Mouse (Mus musculus): ENCODE results near the gene Stt3b. TPM values are rescaled to one million over a fixed set of nuclear protein-coding genes. Genes with fewer than 3 reads are reported as not detected.
A peak's percentile ranks its signal among the peaks of the same experiment; 100 is the strongest.

Stt3b gene
- polyA plus RNA-seq, 1 experiment from 2014 or later: 51.5 TPM

GRCm38 (mm10) chr9:115249145-115249544, 61.1 kb downstream of the Stt3b start:
- H3K4me2 ChIP-seq (replicated peaks; ENCODE audit: low read depth): no peak overlapping the region
- H3K9ac ChIP-seq (ENCODE audit: low read depth, low read length): no peak overlapping the region
- no peaks in the 10 kb centered on the region for H3K27me3 ChIP-seq (replicated peaks; ENCODE audit: control insufficient read depth, insufficient read depth, low read length)
- no peaks in the 10 kb centered on the region for H3K4me1 ChIP-seq (replicated peaks; ENCODE audit: control insufficient read depth, insufficient read depth, low read length)
- WGBS: 24% methylated on average over 5 of the region's 5 CpGs
- H3K27ac ChIP-seq (ENCODE audit: low read depth, low read length): 0 out of 2 replicates have a peak overlapping the region, but pooled peaks have one; percentile 15
- TF ChIP-seq CTCF (IDR thresholded peaks at IDR 0.05; ENCODE audit: low read depth): no peak
- H3K9me3 ChIP-seq (ENCODE audit: control insufficient read depth): no peaks in the 10 kb centered on the region
- no peak overlapping the region for H3K4me3 ChIP-seq (ENCODE audit: low read depth, low read length)
- no peak for ATAC-seq
- H3K36me3 ChIP-seq (ENCODE audit: control insufficient read depth, insufficient read depth): peaks cover 80% of the 10 kb centered on the region

- Histone ChIP-seq H3K4me3 (ENCODE audit: low read depth, low read length) (no peak overlapping the region), H3K9me3 (ENCODE audit: control insufficient read depth) (no peaks in the 10 kb centered on the region), H3K27ac (ENCODE audit: low read depth, low read length) (peak overlapping the region; percentile 4; the same call in 1 of the 2 replicates), H3K4me2 (replicated peaks; ENCODE audit: low read depth) (no peak overlapping the region), H3K36me3 (ENCODE audit: control insufficient read depth, insufficient read depth) (peaks cover 86% of the 10 kb centered on the region), H3K9ac (ENCODE audit: low read depth, low read length) (no peak overlapping the region), H3K27me3 (replicated peaks; ENCODE audit: control insufficient read depth, insufficient read depth, low read length) (no peaks in the 10 kb centered on the region), H3K4me1 (replicated peaks; ENCODE audit: control insufficient read depth, insufficient read depth, low read length) (no peaks in the 10 kb centered on the region)
- 0 out of 2 replicates have a peak, but pooled peaks have one; percentile 38 for ATAC-seq
- no peak for TF ChIP-seq CTCF (IDR thresholded peaks at IDR 0.05; ENCODE audit: low read depth)
- WGBS: 71% methylated on average over 6 of the region's 6 CpGs
Observed at GRCm38 (mm10) chr9:115245092-115245491, 65.1 kb downstream of the Stt3b start.

GRCm38 (mm10) chr9:115243630-115244029, 66.6 kb downstream of the Stt3b start:
- 85% methylated on average over 6 of the region's 6 CpGs for WGBS
- TF ChIP-seq CTCF (IDR thresholded peaks at IDR 0.05; ENCODE audit: low read depth): no peak
- H3K27me3 ChIP-seq (replicated peaks; ENCODE audit: control insufficient read depth, insufficient read depth, low read length): no peaks in the 10 kb centered on the region
- H3K27ac ChIP-seq (ENCODE audit: low read depth, low read length): no peak overlapping the region
- no peaks in the 10 kb centered on the region for H3K4me1 ChIP-seq (replicated peaks; ENCODE audit: control insufficient read depth, insufficient read depth, low read length)
- peaks cover 73% of the 10 kb centered on the region for H3K36me3 ChIP-seq (ENCODE audit: control insufficient read depth, insufficient read depth)
- H3K9me3 ChIP-seq (ENCODE audit: control insufficient read depth): no peaks in the 10 kb centered on the region
- no peak overlapping the region for H3K4me2 ChIP-seq (replicated peaks; ENCODE audit: low read depth)
- ATAC-seq: no peak
- H3K9ac ChIP-seq (ENCODE audit: low read depth, low read length): no peak overlapping the region
- H3K4me3 ChIP-seq (ENCODE audit: low read depth, low read length): no peak overlapping the region

- H3K27ac ChIP-seq (ENCODE audit: low read depth, low read length): no peak overlapping the region
- WGBS: 97% methylated on average over 5 of the region's 5 CpGs
- no peaks in the 10 kb centered on the region for H3K4me1 ChIP-seq (replicated peaks; ENCODE audit: control insufficient read depth, insufficient read depth, low read length)
- H3K27me3 ChIP-seq (replicated peaks; ENCODE audit: control insufficient read depth, insufficient read depth, low read length): no peaks in the 10 kb centered on the region
- H3K36me3 ChIP-seq (ENCODE audit: control insufficient read depth, insufficient read depth): peaks cover 41% of the 10 kb centered on the region
- no peak overlapping the region for H3K4me3 ChIP-seq (ENCODE audit: low read depth, low read length)
- H3K9me3 ChIP-seq (ENCODE audit: control insufficient read depth): no peaks in the 10 kb centered on the region
- H3K4me2 ChIP-seq (replicated peaks; ENCODE audit: low read depth): no peak overlapping the region
- no peak overlapping the region for H3K9ac ChIP-seq (ENCODE audit: low read depth, low read length)
- ATAC-seq: no peak
- 0 out of 2 replicates have a peak, but pooled peaks have one; percentile 17 for TF ChIP-seq CTCF (IDR thresholded peaks at IDR 0.05; ENCODE audit: low read depth)
Observed at GRCm38 (mm10) chr9:115239861-115240260, 70.4 kb downstream of the Stt3b start.

GRCm38 (mm10) chr9:115237943-115238342, 72.3 kb downstream of the Stt3b start:
- Histone ChIP-seq H3K9ac (ENCODE audit: low read depth, low read length) (no peak overlapping the region), H3K36me3 (ENCODE audit: control insufficient read depth, insufficient read depth) (peaks cover 23% of the 10 kb centered on the region)
- TF ChIP-seq CTCF (IDR thresholded peaks at IDR 0.05; ENCODE audit: low read depth): no peak

GRCm38 (mm10) chr9:115236352-115236841, 73.8 kb downstream of the Stt3b start:
- TF ChIP-seq CTCF (IDR thresholded peaks at IDR 0.05; ENCODE audit: low read depth): no peak
- peak; percentile 71 for ATAC-seq
- WGBS: 61% methylated on average over 8 of the region's 8 CpGs

More at GRCm38 (mm10) chr9:115237943-115238342, 72.3 kb downstream of the Stt3b start:
- H3K9me3 ChIP-seq (ENCODE audit: control insufficient read depth): no peaks in the 10 kb centered on the region
- H3K4me2 ChIP-seq (replicated peaks; ENCODE audit: low read depth): no peak overlapping the region
- H3K27me3 ChIP-seq (replicated peaks; ENCODE audit: control insufficient read depth, insufficient read depth, low read length): no peaks in the 10 kb centered on the region
- no peaks in the 10 kb centered on the region for H3K4me1 ChIP-seq (replicated peaks; ENCODE audit: control insufficient read depth, insufficient read depth, low read length)
- no peak overlapping the region for H3K4me3 ChIP-seq (ENCODE audit: low read depth, low read length)
- no peak overlapping the region for H3K27ac ChIP-seq (ENCODE audit: low read depth, low read length)
- no peak for ATAC-seq

More at GRCm38 (mm10) chr9:115236352-115236841, 73.8 kb downstream of the Stt3b start:
- peaks cover 14% of the 10 kb centered on the region for H3K36me3 ChIP-seq (ENCODE audit: control insufficient read depth, insufficient read depth)
- no peak overlapping the region for H3K4me3 ChIP-seq (ENCODE audit: low read depth, low read length)
- no peaks in the 10 kb centered on the region for H3K4me1 ChIP-seq (replicated peaks; ENCODE audit: control insufficient read depth, insufficient read depth, low read length)
- no peaks in the 10 kb centered on the region for H3K27me3 ChIP-seq (replicated peaks; ENCODE audit: control insufficient read depth, insufficient read depth, low read length)
- no peaks in the 10 kb centered on the region for H3K9me3 ChIP-seq (ENCODE audit: control insufficient read depth)
- H3K4me2 ChIP-seq (replicated peaks; ENCODE audit: low read depth): no peak overlapping the region
- peak overlapping the region; percentile 57 for H3K27ac ChIP-seq (ENCODE audit: low read depth, low read length)
- H3K9ac ChIP-seq (ENCODE audit: low read depth, low read length): no peak overlapping the region

Data from intestine, postnatal 0 days (tissue).